Mouse (Mus musculus): ENCODE measurements around the gene Gimap9. TPM values are rescaled to one million over a fixed set of nuclear protein-coding genes. Genes with fewer than 3 reads are reported as not detected.
A peak's percentile ranks its signal among the peaks of the same experiment; 100 is the strongest.

Gimap9 gene
- total and polyA plus RNA-seq, 2 experiments from 2014 or later = 0.55 to 1.1 TPM

DNA sequence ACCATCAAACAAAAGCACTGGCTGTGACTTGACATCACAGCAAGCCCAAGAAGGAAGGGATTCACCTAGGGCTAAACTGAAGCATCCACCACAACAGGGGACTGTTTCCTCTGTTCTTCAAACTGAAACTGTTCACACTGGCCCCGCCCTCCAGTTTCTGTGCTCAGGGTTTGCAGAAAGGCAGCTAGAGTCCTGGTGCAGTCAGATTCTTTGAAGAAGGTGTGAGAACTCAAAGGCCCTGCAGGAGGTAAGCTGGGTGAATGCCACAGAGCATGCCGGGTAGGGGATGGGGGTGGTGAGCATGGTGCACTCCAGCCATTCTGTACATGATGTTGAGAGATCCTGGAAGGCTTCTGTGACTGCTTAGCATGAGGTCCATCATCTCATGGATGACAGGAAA, 42.5 kb downstream of the Gimap9 start, which contains the start of the genes Gm28053 and Gimap7:
Gm28053 (plus strand) TSS at position 153 of the 400 bp plus-strand sequence.
Gimap7 (plus strand) TSS at position 167 of the 400 bp plus-strand sequence.
- Histone ChIP-seq H3K36me3 (ENCODE audit: insufficient read depth, low read length) (no peaks in the 10 kb centered on the region), H3K4me1 (ENCODE audit: insufficient read depth, low read length) (no peaks in the 10 kb centered on the region), H3K27ac (ENCODE audit: low read depth, low read length) (no peak within 1 kb of the TSS), H3K27me3 (ENCODE audit: insufficient read depth, low read length) (no peaks in the 10 kb centered on the region), H3K4me3 (ENCODE audit: low read depth, low read length) (no peak within 1 kb of the TSS), H3K9ac (replicated peaks; ENCODE audit: low read length, poor library complexity, severe bottlenecking) (no peak within 1 kb of the TSS), H3K4me2 (ENCODE audit: low read depth, low read length, poor library complexity, severe bottlenecking) (no peak within 1 kb of the TSS), H3K9me3 (ENCODE audit: low read length) (no peaks in the 10 kb centered on the region)
- 63% methylated on average over 2 of the region's 2 CpGs for WGBS
- DNase-seq (ENCODE audit: low spot score) (no peak), ATAC-seq (ENCODE audit: low FRiP score) (no peak)
- no peak for TF ChIP-seq CTCF (IDR thresholded peaks at IDR 0.05)

DNA sequence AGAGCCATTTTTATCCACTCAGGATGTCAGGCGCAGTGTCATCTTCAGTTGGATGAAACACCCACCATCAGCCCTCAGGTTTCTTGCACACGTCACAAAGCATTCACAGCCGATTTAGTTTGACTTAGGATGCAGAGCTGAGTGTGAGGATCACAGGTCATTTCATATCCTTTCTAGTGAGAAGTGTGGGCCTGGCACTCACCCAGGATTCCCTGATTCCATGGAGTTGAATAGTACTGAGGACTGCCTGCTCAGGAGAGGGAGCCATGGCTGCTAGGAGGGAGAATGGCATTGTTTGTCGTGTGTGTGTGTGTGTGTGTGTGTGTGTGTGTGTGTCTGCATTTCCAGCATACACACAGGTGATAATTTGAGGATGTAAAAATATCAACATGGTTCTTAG, 44.4 kb downstream of the Gimap9 start:
- 80% methylated on average over 4 of the region's 4 CpGs for WGBS

DNA sequence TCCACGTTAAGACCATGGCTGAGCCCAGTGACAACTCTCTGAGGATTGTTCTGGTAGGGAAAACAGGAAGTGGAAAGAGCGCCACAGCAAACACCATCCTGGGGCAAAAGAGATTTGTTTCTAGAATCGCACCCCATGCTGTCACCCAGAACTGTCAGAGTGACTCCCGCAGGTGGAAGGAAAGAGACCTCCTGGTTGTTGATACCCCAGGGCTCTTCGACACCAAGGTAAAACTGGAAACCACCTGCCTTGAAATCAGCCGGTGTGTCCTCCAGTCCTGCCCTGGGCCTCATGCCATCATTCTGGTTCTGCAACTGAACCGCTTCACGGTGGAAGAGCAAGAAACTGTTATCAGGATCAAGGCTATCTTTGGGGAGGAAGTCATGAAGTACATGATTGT, 47.5 kb downstream of the Gimap9 start:
- no peak overlapping the region for H3K4me3 ChIP-seq (ENCODE audit: low read depth, low read length)
- H3K4me2 ChIP-seq (ENCODE audit: low read depth, low read length, poor library complexity, severe bottlenecking) = no peak overlapping the region
- H3K27me3 ChIP-seq (ENCODE audit: insufficient read depth, low read length) = no peaks in the 10 kb centered on the region
- H3K9me3 ChIP-seq (ENCODE audit: low read length) = no peaks in the 10 kb centered on the region
- no peaks in the 10 kb centered on the region for H3K4me1 ChIP-seq (ENCODE audit: insufficient read depth, low read length)
- no peaks in the 10 kb centered on the region for H3K36me3 ChIP-seq (ENCODE audit: insufficient read depth, low read length)
- TF ChIP-seq CTCF (IDR thresholded peaks at IDR 0.05) = no peak
- DNase-seq (ENCODE audit: low spot score) (no peak), ATAC-seq (ENCODE audit: low FRiP score) (no peak)
- H3K27ac ChIP-seq (ENCODE audit: low read depth, low read length) = no peak overlapping the region
- no peak overlapping the region for H3K9ac ChIP-seq (replicated peaks; ENCODE audit: low read length, poor library complexity, severe bottlenecking)
- 85% methylated on average over 8 of the region's 8 CpGs for WGBS

More for the DNA sequence above, 44.4 kb downstream of the Gimap9 start:
- no peak overlapping the region for H3K4me2 ChIP-seq (ENCODE audit: low read depth, low read length, poor library complexity, severe bottlenecking)
- H3K4me1 ChIP-seq (ENCODE audit: insufficient read depth, low read length) = no peaks in the 10 kb centered on the region
- no peak for ATAC-seq (ENCODE audit: low FRiP score)
- no peak overlapping the region for H3K27ac ChIP-seq (ENCODE audit: low read depth, low read length)
- no peaks in the 10 kb centered on the region for H3K9me3 ChIP-seq (ENCODE audit: low read length)
- no peak for TF ChIP-seq CTCF (IDR thresholded peaks at IDR 0.05)
- H3K4me3 ChIP-seq (ENCODE audit: low read depth, low read length) = no peak overlapping the region
- DNase-seq (ENCODE audit: low spot score) = no peak
- no peaks in the 10 kb centered on the region for H3K36me3 ChIP-seq (ENCODE audit: insufficient read depth, low read length)
- no peaks in the 10 kb centered on the region for H3K27me3 ChIP-seq (ENCODE audit: insufficient read depth, low read length)
- H3K9ac ChIP-seq (replicated peaks; ENCODE audit: low read length, poor library complexity, severe bottlenecking) = no peak overlapping the region

DNA sequence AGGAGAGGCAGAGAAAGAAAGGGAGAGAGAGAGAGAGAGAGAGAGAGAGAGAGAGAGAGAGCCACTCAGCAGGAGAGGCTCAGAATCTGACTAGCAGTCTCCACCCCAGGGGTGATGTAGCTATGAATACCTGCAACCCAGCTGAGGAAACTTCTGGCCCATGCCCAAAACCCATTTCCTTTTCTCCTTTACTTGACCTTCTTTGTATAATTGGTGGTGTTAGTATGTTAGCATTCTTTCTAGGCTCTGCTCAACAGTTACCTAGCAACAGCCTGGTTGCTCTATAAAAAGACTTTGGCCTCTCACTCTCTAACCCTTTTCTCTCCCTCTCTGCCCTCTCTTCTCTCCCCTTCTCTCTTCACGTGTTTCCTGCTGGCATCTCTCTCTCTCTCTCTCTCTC, 49.5 kb downstream of the Gimap9 start:
- DNase-seq (ENCODE audit: low spot score) (peak; percentile 37), ATAC-seq (ENCODE audit: low FRiP score) (no peak)
- no peak overlapping the region for H3K27ac ChIP-seq (ENCODE audit: low read depth, low read length)
- no peak overlapping the region for H3K4me2 ChIP-seq (ENCODE audit: low read depth, low read length, poor library complexity, severe bottlenecking)
- WGBS = 0% methylated on average over 1 of the region's 1 CpGs
- H3K9ac ChIP-seq (replicated peaks; ENCODE audit: low read length, poor library complexity, severe bottlenecking) = no peak overlapping the region
- H3K4me1 ChIP-seq (ENCODE audit: insufficient read depth, low read length) = no peaks in the 10 kb centered on the region
- no peak for TF ChIP-seq CTCF (IDR thresholded peaks at IDR 0.05)
- no peaks in the 10 kb centered on the region for H3K9me3 ChIP-seq (ENCODE audit: low read length)
- H3K4me3 ChIP-seq (ENCODE audit: low read depth, low read length) = no peak overlapping the region
- no peaks in the 10 kb centered on the region for H3K27me3 ChIP-seq (ENCODE audit: insufficient read depth, low read length)
- no peaks in the 10 kb centered on the region for H3K36me3 ChIP-seq (ENCODE audit: insufficient read depth, low read length)

DNA sequence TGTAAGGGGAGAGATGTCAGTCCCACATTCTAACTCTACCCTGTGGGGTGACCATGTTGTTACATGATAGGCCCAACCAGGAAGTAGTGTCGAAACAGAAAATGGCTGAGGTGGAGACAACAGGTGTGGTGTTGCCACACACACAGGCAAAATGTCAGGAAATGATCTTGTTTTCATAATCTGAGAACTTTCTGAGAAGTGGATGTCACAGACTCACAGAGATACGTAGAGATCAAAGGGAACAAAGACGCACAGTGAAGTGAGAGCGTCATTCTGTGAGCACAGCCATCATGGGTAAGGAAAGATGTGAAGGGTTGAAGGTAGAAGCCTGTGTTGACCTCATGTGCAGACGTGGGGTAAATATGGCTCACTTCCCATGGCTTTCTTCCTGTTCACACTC, 51.8 kb downstream of the Gimap9 start:
- ATAC-seq (ENCODE audit: low FRiP score) (no peak), DNase-seq (ENCODE audit: low spot score) (no peak)
- Histone ChIP-seq H3K9ac (replicated peaks; ENCODE audit: low read length, poor library complexity, severe bottlenecking) (no peak overlapping the region), H3K4me3 (ENCODE audit: low read depth, low read length) (no peak overlapping the region), H3K36me3 (ENCODE audit: insufficient read depth, low read length) (no peaks in the 10 kb centered on the region), H3K4me1 (ENCODE audit: insufficient read depth, low read length) (no peaks in the 10 kb centered on the region), H3K9me3 (ENCODE audit: low read length) (no peaks in the 10 kb centered on the region), H3K27me3 (ENCODE audit: insufficient read depth, low read length) (no peaks in the 10 kb centered on the region), H3K27ac (ENCODE audit: low read depth, low read length) (no peak overlapping the region), H3K4me2 (ENCODE audit: low read depth, low read length, poor library complexity, severe bottlenecking) (no peak overlapping the region)
- TF ChIP-seq CTCF (IDR thresholded peaks at IDR 0.05) = no peak
- WGBS = 94% methylated on average over 5 of the region's 5 CpGs

Other genes with a start within 250 kb of the Gimap9 start
- 28.0 and 43.0 TPM in 2 replicates for gene Zfp467, start 230.3 kb upstream of the Gimap9 start, total RNA-seq (2014; rRNA removed)
- gene Zfp467, start 230.3 kb upstream of the Gimap9 start, polyA plus RNA-seq (2015; fragmentation: Nextera tagmentation; extraction: Ambion mirVana) = 41.7 and 44.6 TPM in 2 replicates
- 4.6 and 7.3 TPM in 2 replicates for gene Sspo, start 227.9 kb upstream of the Gimap9 start, total RNA-seq (2014; rRNA removed)
- 0.67 and 1.2 TPM in 2 replicates for gene Sspo, start 227.9 kb upstream of the Gimap9 start, polyA plus RNA-seq (2015; fragmentation: Nextera tagmentation; extraction: Ambion mirVana)
- gene Atp6v0e2, start 138.5 kb upstream of the Gimap9 start, total RNA-seq (2014; rRNA removed) = 398 and 447 TPM in 2 replicates
- 497 and 556 TPM in 2 replicates for gene Atp6v0e2, start 138.5 kb upstream of the Gimap9 start, polyA plus RNA-seq (2015; fragmentation: Nextera tagmentation; extraction: Ambion mirVana)
- 29.4 and 82.4 TPM in 2 replicates for gene Lrrc61, start 121.3 kb upstream of the Gimap9 start, total RNA-seq (2014; rRNA removed)
- gene Lrrc61, start 121.3 kb upstream of the Gimap9 start, polyA plus RNA-seq (2015; fragmentation: Nextera tagmentation; extraction: Ambion mirVana) = 21.4 and 23.3 TPM in 2 replicates
- 4.6 and 6.6 TPM in 2 replicates for gene Rarres2, start 103.3 kb upstream of the Gimap9 start, total RNA-seq (2014; rRNA removed)
- gene Rarres2, start 103.3 kb upstream of the Gimap9 start, polyA plus RNA-seq (2015; fragmentation: Nextera tagmentation; extraction: Ambion mirVana) = 7.4 and 10.6 TPM in 2 replicates
- gene Gm45021, start 86.5 kb upstream of the Gimap9 start, total RNA-seq (2014; rRNA removed) = not detected in 2 replicates
- gene Gm45021, start 86.5 kb upstream of the Gimap9 start, polyA plus RNA-seq (2015; fragmentation: Nextera tagmentation; extraction: Ambion mirVana) = not detected in 2 replicates
- gene Repin1, start 82.2 kb upstream of the Gimap9 start, total RNA-seq (2014; rRNA removed) = 76.5 and 91.5 TPM in 2 replicates
- 41.2 and 42.8 TPM in 2 replicates for gene Repin1, start 82.2 kb upstream of the Gimap9 start, polyA plus RNA-seq (2015; fragmentation: Nextera tagmentation; extraction: Ambion mirVana)
- not detected in 2 replicates for gene Gm44965, start 82.2 kb upstream of the Gimap9 start, total RNA-seq (2014; rRNA removed)
- 0.75 and 1.7 TPM in 2 replicates for gene Gm44965, start 82.2 kb upstream of the Gimap9 start, polyA plus RNA-seq (2015; fragmentation: Nextera tagmentation; extraction: Ambion mirVana)
- 8.6 and 9.5 TPM in 2 replicates for gene Zfp775, start 74.1 kb upstream of the Gimap9 start, total RNA-seq (2014; rRNA removed)
- 8.6 and 9.5 TPM in 2 replicates for gene Zfp775, start 74.1 kb upstream of the Gimap9 start, polyA plus RNA-seq (2015; fragmentation: Nextera tagmentation; extraction: Ambion mirVana)
- gene AI854703, start 49.4 kb upstream of the Gimap9 start, total RNA-seq (2014; rRNA removed) = 51.7 and 57.1 TPM in 2 replicates
- 28.5 and 30.2 TPM in 2 replicates for gene AI854703, start 49.4 kb upstream of the Gimap9 start, polyA plus RNA-seq (2015; fragmentation: Nextera tagmentation; extraction: Ambion mirVana)
- gene Gimap8, start 28.9 kb upstream of the Gimap9 start, total RNA-seq (2014; rRNA removed) = 0.60 and 0.76 TPM in 2 replicates
- gene Gimap8, start 28.9 kb upstream of the Gimap9 start, polyA plus RNA-seq (2015; fragmentation: Nextera tagmentation; extraction: Ambion mirVana) = 0.45 and 0.53 TPM in 2 replicates
- 0.66 and 0.77 TPM in 2 replicates for gene Gimap4, start 8.4 kb downstream of the Gimap9 start, total RNA-seq (2014; rRNA removed)
- 0.25 and 0.48 TPM in 2 replicates for gene Gimap4, start 8.4 kb downstream of the Gimap9 start, polyA plus RNA-seq (2015; fragmentation: Nextera tagmentation; extraction: Ambion mirVana)
- 3.0 and 6.1 TPM in 2 replicates for gene Gimap6, start 32.1 kb downstream of the Gimap9 start, total RNA-seq (2014; rRNA removed)
- gene Gimap6, start 32.1 kb downstream of the Gimap9 start, polyA plus RNA-seq (2015; fragmentation: Nextera tagmentation; extraction: Ambion mirVana) = 5.4 and 5.7 TPM in 2 replicates
- gene Gm28053, start 42.5 kb downstream of the Gimap9 start, total RNA-seq (2014; rRNA removed) = not detected in 2 replicates
- gene Gm28053, start 42.5 kb downstream of the Gimap9 start, polyA plus RNA-seq (2015; fragmentation: Nextera tagmentation; extraction: Ambion mirVana) = not detected in 2 replicates
- not detected in 2 replicates for gene Gimap7, start 42.5 kb downstream of the Gimap9 start, total RNA-seq (2014; rRNA removed)
- gene Gimap7, start 42.5 kb downstream of the Gimap9 start, polyA plus RNA-seq (2015; fragmentation: Nextera tagmentation; extraction: Ambion mirVana) = not detected in 2 replicates
- 1.6 and 2.1 TPM in 2 replicates for gene Gimap1, start 62.9 kb downstream of the Gimap9 start, total RNA-seq (2014; rRNA removed)
- 2.9 and 4.0 TPM in 2 replicates for gene Gimap1, start 62.9 kb downstream of the Gimap9 start, polyA plus RNA-seq (2015; fragmentation: Nextera tagmentation; extraction: Ambion mirVana)
- 0.33 and 0.38 TPM in 2 replicates for gene Gimap5, start 70.1 kb downstream of the Gimap9 start, total RNA-seq (2014; rRNA removed)
- 1.3 and 1.4 TPM in 2 replicates for gene Gimap5, start 70.1 kb downstream of the Gimap9 start, polyA plus RNA-seq (2015; fragmentation: Nextera tagmentation; extraction: Ambion mirVana)
- not detected in 2 replicates for gene Gimap3, start 94.7 kb downstream of the Gimap9 start, total RNA-seq (2014; rRNA removed)
- gene Gimap3, start 94.7 kb downstream of the Gimap9 start, polyA plus RNA-seq (2015; fragmentation: Nextera tagmentation; extraction: Ambion mirVana) = not detected in 2 replicates
- 15.1 and 24.3 TPM in 2 replicates for gene Tmem176a, start 164.8 kb downstream of the Gimap9 start, total RNA-seq (2014; rRNA removed)
- gene Tmem176a, start 164.8 kb downstream of the Gimap9 start, polyA plus RNA-seq (2015; fragmentation: Nextera tagmentation; extraction: Ambion mirVana) = 27.0 and 31.6 TPM in 2 replicates
- gene Tmem176b, start 165.4 kb downstream of the Gimap9 start, total RNA-seq (2014; rRNA removed) = 65.5 and 70.7 TPM in 2 replicates
- gene Tmem176b, start 165.4 kb downstream of the Gimap9 start, polyA plus RNA-seq (2015; fragmentation: Nextera tagmentation; extraction: Ambion mirVana) = 107 and 112 TPM in 2 replicates
- gene Aoc1, start 196.8 kb downstream of the Gimap9 start, total RNA-seq (2014; rRNA removed) = not detected in 2 replicates
- gene Aoc1, start 196.8 kb downstream of the Gimap9 start, polyA plus RNA-seq (2015; fragmentation: Nextera tagmentation; extraction: Ambion mirVana) = 0.14 and 0.23 TPM in 2 replicates